Mouse (Mus musculus) frontal cortex, adult 2 months (tissue): ENCODE measurements at regions not wholly inside any gene's neighbourhood (a gene's known extent, or its start where the extent isn't known, plus 50 kb on each side); places are given as distances from the start of the nearest gene placed in this dataset.

Experiments used
- DNase-seq, 2 experiments: peaks; one replicate each; pipeline ENCODE4 v3.0.0; 2022; ENCODE audit warnings: low spot score in 1 of 2; ENCODE audit errors: extremely low spot score in 1 of 2

- no peak for DNase-seq
Measured at GRCm38 (mm10) chr4:87501791-87502190, 271.5 kb upstream of the Slc24a2 start.

GRCm38 (mm10) chr4:87500441-87500840 is 270.2 kb upstream of the Slc24a2 start:
- DNase-seq: no peak

GRCm38 (mm10) chr4:87487798-87488197 is 257.5 kb upstream of the Slc24a2 start:
- DNase-seq: no peak

- DNase-seq: no peak
Measured at GRCm38 (mm10) chr4:87475537-87475936, 245.3 kb upstream of the Slc24a2 start.

- peak in 1 of 2 experiments; percentile 43 for DNase-seq
Measured at GRCm38 (mm10) chr4:87473331-87474039, 243.2 kb upstream of the Slc24a2 start.

GRCm38 (mm10) chr4:87472787-87473186 is 242.5 kb upstream of the Slc24a2 start:
- DNase-seq: no peak

- peak in 1 of 2 experiments; percentile 34 for DNase-seq
Measured at GRCm38 (mm10) chr4:87471385-87471784, 241.1 kb upstream of the Slc24a2 start.

GRCm38 (mm10) chr4:87467600-87467999 is 237.3 kb upstream of the Slc24a2 start:
- DNase-seq: no peak

GRCm38 (mm10) chr4:87467018-87467417 is 236.7 kb upstream of the Slc24a2 start:
- no peak for DNase-seq

- peak in 1 of 2 experiments; percentile 23 for DNase-seq
Measured at GRCm38 (mm10) chr4:87461181-87461912, 231.1 kb upstream of the Slc24a2 start.

- DNase-seq: no peak
Measured at GRCm38 (mm10) chr4:87455863-87456578, 225.7 kb upstream of the Slc24a2 start.

GRCm38 (mm10) chr4:87452122-87452521 is 221.8 kb upstream of the Slc24a2 start:
- DNase-seq: no peak

- DNase-seq: no peak
Measured at GRCm38 (mm10) chr4:87451251-87451650, 221.0 kb upstream of the Slc24a2 start.

GRCm38 (mm10) chr4:87448338-87448737 is 218.1 kb upstream of the Slc24a2 start:
- DNase-seq: no peak

GRCm38 (mm10) chr4:87446856-87447255 is 216.6 kb upstream of the Slc24a2 start:
- DNase-seq: no peak

GRCm38 (mm10) chr4:87434136-87434535 is 203.9 kb upstream of the Slc24a2 start:
- no peak for DNase-seq

GRCm38 (mm10) chr4:87428374-87428773 is 198.1 kb upstream of the Slc24a2 start:
- DNase-seq: no peak

- DNase-seq: no peak
Measured at GRCm38 (mm10) chr4:87424066-87424465, 193.8 kb upstream of the Slc24a2 start.

- DNase-seq: no peak
Measured at GRCm38 (mm10) chr4:87422588-87422987, 192.3 kb upstream of the Slc24a2 start.

- DNase-seq: no peak
Measured at GRCm38 (mm10) chr4:87403354-87403753, 173.1 kb upstream of the Slc24a2 start.

- peak in 1 of 2 experiments; percentile 26 for DNase-seq
Measured at GRCm38 (mm10) chr4:87402173-87402556, 171.9 kb upstream of the Slc24a2 start.
